Mouse (Mus musculus) stomach, postnatal 0 days (tissue): Measurements from ENCODE around the gene Vmn1r118.
"Not testable (repeated sequence)": the region's sequence is repeated elsewhere in the genome, so short reads cannot be mapped to it uniquely, and the experiment has no call there.

Experiments
- CTCF ChIP-seq: IDR thresholded peaks from 2 replicates; pipeline ENCODE4 v1.5.1; 2016; ENCODE audit warnings: antibody characterized with exemption, low read depth, mild to moderate bottlenecking, moderate library complexity
- EP300 ChIP-seq: optimal IDR thresholded peaks from 2 replicates; pipeline ENCODE3; 2016; ENCODE audit warnings: antibody characterized with exemption

- TF ChIP-seq CTCF, EP300: not testable (repeated sequence)
These were observed 28.1 kb downstream of the Vmn1r118 start, which contains the start of gene Vmn1r117 for GRCm38 (mm10) chr7:20884021-20884420.
